Mouse (Mus musculus) embryonic facial prominence, embryonic 12.5 days (tissue): ENCODE measurements around the gene Megf6. TPM values are rescaled to one million over a fixed set of nuclear protein-coding genes. Genes with fewer than 3 reads are reported as not detected.
A peak's percentile ranks its signal among the peaks of the same experiment; 100 is the strongest.

Experiments
- ATAC-seq: fragments of 200-750 bp; cut with Nextera tagmentation; 2 replicates; pipeline ENCODE4 v1.8.0; 2017; ENCODE audit not compliant: insufficient number of reproducible peaks, insufficient read depth, low FRiP score, low TSS enrichment
- H3K27ac ChIP-seq: fragments of 300-500 bp; sonication (generic); 2 replicates; pipeline ENCODE4 v1.5.1; 2016; ENCODE audit warnings: mild to moderate bottlenecking
- H3K27me3 ChIP-seq: fragments of 300-500 bp; sonication (generic); 2 replicates; pipeline ENCODE4 v1.6.1; 2016; ENCODE audit warnings: mild to moderate bottlenecking, moderate library complexity
- H3K36me3 ChIP-seq: fragments of 300-500 bp; sonication (generic); 2 replicates; pipeline ENCODE4 v1.6.1; 2016; ENCODE audit warnings: mild to moderate bottlenecking
- H3K4me1 ChIP-seq: fragments of 300-500 bp; sonication (generic); 2 replicates; pipeline ENCODE4 v1.6.1; 2016
- H3K4me2 ChIP-seq: fragments of 300-500 bp; sonication (generic); replicated peaks from 2 replicates; pipeline ENCODE4 v1.6.1; 2016; ENCODE audit warnings: mild to moderate bottlenecking, moderate library complexity
- H3K4me3 ChIP-seq: fragments of 300-500 bp; sonication (generic); 2 replicates; pipeline ENCODE4 v1.5.1; 2016; ENCODE audit warnings: mild to moderate bottlenecking
- H3K9ac ChIP-seq: fragments of 300-500 bp; sonication (generic); 2 replicates; pipeline ENCODE4 v1.6.1; 2016; ENCODE audit warnings: mild to moderate bottlenecking, moderate library complexity
- H3K9me3 ChIP-seq: fragments of 300-500 bp; sonication (generic); 2 replicates; pipeline ENCODE4 v1.6.1; 2016; ENCODE audit warnings: mild to moderate bottlenecking, moderate library complexity
- WGBS: fragments of 180-500 bp; shearing (Covaris S2); methylation state at CpG from one replicate; pipeline ENCODE4 v1.1.7; 2016; 5-methylcytosine and 5-hydroxymethylcytosine counted together
- polyA plus RNA-seq: library from polyadenylated mRNA; unstranded; fragments of >200 nt; fragmentation: Nextera tagmentation; extraction: Ambion mirVana; gene quantifications from 2 replicates; pipeline ENCODE4 v1.2.1, GENCODE M21; 2016

The Megf6 gene
- polyA plus RNA-seq, 1 experiment from 2014 or later, result 60.5 TPM

DNA sequence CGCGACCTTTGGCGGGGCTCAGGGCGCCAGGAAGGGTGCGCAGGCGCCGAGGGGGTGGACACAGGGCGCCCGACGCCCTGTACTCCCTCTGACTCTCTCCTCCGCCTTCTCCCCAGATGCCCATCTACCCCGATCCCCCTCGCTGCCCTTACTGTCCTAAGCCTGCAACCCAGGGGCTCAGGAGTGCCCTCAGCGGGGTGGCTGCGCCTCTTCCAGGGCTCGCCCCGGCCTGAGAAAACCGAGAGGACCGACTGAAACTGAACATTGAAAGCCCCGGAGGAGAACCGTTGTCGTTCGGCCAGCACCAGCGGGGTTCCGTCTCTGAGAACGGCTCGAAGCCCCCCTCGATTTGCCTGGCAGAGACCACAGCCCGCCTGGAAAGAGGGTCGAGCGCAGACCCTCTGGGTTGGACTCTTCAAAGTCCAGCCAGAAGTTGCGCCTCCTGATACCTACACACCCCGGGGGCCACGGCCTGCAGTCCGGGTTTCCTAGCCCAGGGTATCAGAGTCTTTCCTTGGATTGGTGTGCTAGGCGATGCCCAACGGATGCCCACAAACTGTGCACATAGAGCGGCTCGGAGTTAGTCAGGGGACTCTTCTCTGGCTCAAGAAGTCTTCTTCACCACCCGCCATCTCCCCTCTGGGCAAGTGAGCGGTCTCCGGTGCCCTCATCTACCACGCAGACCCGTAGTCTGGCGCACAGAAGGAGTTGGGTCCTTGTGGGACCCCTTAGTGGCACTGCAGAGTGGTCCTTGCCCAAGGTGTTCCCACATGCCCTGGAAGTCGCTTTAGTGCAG, 30.1 kb upstream of the Megf6 start:
- 1% methylated on average over 46 of the region's 46 CpGs for WGBS
- H3K36me3 ChIP-seq, result peaks cover 3% of the 10 kb centered on the region; the same call in 1 of the 2 replicates
- peak overlapping the region; percentile 65 for H3K9ac ChIP-seq
- peaks cover 26% of the 10 kb centered on the region for H3K4me1 ChIP-seq
- no peaks in the 10 kb centered on the region for H3K9me3 ChIP-seq
- H3K4me3 ChIP-seq, result peak overlapping the region; percentile 50
- H3K27me3 ChIP-seq, result peaks cover 66% of the 10 kb centered on the region
- no peak for ATAC-seq
- no peak overlapping the region for H3K27ac ChIP-seq
- H3K4me2 ChIP-seq, result peak overlapping the region; percentile 94

DNA sequence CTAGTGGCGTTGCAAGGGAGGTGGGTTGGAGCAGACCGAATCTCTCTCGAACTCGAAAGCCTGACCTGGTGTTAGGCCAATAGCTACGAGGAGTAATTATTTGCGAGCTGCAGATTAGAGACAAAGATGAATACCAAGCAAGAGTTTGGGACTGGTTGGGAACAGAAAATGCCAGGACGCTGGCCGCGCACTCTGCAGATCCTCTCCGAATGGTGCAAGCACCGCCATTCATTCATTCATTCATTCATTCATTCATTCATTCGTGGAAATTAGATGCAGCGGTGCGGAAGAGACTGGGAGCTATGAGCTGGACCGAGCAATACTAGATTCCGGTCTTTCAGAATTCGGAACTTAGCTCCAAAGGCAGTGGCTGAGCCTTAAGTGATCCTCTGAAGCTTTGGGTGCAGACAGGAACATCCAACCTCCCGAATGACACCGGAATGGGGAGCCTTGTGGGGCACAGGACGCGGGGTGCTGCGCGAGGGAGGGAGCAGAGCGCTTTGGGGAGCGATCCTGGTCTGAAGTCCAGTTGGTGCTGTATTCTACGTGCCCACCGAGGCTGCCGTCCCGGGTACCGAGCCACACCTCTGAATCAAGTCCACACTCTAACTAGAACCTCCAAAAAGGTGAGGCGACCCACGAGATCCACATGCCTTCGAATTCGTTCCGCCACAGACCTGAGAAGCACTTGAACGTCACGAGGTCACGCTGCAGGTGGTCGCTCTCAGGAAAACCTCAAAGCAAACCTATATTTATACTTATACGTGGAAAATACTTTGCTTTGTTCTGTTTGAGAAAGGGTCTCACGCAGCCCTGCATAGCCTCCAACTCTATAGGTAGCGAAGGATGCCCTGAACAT, 29.3 kb upstream of the Megf6 start:
- Histone ChIP-seq H3K27me3 (peaks cover 57% of the 10 kb centered on the region), H3K27ac (no peak overlapping the region), H3K4me2 (peak overlapping the region; percentile 88), H3K36me3 (peaks cover 6% of the 10 kb centered on the region), H3K9me3 (no peaks in the 10 kb centered on the region), H3K4me3 (peak overlapping the region; percentile 50; the same call in 1 of the 2 replicates), H3K4me1 (peaks cover 26% of the 10 kb centered on the region), H3K9ac (no peak overlapping the region)
- no peak for ATAC-seq
- 3% methylated on average over 42 of the region's 42 CpGs for WGBS

DNA sequence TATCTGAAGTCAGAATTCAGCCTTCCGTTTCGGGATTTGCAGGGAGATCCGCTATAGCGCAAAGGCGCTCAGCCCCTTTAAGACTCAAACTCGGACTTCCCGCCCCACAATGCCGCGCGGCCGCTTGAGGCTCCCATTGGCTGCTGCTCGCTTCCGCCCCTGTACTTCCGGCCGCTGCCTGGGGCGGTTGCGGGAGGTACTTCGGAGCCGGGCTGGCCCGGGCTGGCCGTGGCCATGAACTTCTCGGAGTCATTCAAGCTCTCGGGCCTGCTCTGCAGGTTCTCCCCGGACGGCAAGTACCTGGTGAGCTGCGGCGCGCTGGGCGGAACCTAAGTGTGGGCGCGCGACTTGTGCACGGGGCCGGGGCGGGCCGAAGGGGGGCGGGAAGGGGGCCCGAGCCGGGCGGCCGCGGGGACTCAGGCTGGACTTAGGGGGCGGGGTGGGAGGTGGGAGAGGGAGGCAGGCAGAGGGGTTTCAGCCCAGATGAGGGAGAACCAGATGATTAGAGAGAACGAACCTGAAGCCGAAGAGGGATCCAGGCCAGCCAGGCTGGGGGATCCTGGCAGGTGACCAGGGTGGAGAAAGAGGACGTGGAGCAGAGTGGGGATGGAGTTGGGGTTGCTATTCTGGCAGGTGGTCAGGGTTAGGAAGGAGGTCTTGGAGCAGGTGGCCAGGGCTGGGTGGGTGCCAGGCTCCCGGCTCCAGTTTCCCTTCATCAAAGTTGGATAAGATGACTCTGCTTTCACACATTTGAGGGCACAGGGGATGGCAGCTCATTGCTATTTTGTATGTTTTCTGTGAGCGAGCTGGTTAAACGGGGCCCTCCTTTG, 28.1 kb upstream of the Megf6 start, which contains the start of gene Wrap73:
Wrap73 (plus strand) TSS at position 162 of the 830 bp plus-strand sequence.
- Histone ChIP-seq H3K9ac (peak within 1 kb of the TSS; percentile 84), H3K27me3 (peaks cover 46% of the 10 kb centered on the region), H3K27ac (peak within 1 kb of the TSS; percentile 81; the same call in 1 of the 2 replicates), H3K4me1 (peaks cover 26% of the 10 kb centered on the region), H3K4me3 (peak within 1 kb of the TSS; percentile 76), H3K4me2 (peak within 1 kb of the TSS; percentile 88), H3K36me3 (peaks cover 17% of the 10 kb centered on the region), H3K9me3 (no peaks in the 10 kb centered on the region)
- 3% methylated on average over 48 of the region's 49 CpGs for WGBS
- peak; percentile 90 for ATAC-seq

DNA sequence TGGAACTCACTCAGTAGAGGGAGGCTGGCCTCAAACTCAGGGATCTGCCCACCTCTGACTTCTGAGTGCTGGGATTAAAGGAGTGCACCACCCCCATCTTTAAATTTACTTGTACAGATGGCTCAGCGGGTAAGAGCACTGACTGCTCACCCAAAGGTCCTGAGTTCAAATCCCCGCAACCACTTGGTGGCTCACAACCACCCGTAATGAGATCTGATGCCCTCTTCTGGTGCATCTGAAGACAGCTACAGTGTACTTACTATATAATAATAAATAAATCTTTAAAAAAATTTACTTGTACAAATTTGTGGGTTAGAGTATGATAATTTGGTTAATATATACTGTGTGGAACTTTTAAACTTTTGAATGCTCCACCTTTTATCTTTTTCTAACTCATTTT, 25.8 kb upstream of the Megf6 start:
- Histone ChIP-seq H3K36me3 (peaks cover 36% of the 10 kb centered on the region), H3K9ac (no peak overlapping the region), H3K4me3 (no peak overlapping the region), H3K4me2 (no peak overlapping the region), H3K27me3 (peaks cover 23% of the 10 kb centered on the region), H3K4me1 (peaks cover 22% of the 10 kb centered on the region), H3K9me3 (no peaks in the 10 kb centered on the region), H3K27ac (no peak overlapping the region)
- 83% methylated on average over 3 of the region's 3 CpGs for WGBS
- ATAC-seq, result no peak

DNA sequence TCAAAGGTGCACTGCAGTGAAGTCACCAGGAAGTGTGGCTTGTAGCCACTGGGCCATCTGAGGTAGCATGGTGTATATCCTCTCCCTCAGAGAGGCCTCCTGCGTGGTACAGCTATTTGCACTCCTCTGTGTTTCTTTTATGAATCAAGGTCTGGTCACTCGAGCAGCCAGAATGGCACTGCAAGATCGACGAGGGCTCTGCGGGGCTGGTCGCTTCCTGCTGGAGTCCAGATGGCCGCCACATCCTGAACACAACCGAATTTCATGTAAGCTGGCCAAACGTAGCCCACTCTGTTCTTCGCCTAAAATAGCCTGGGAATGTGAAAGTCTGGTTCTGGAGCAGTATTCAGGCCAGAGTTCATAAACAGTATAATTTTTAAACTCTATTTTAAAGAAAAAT, 24.2 kb upstream of the Megf6 start:
- no peaks in the 10 kb centered on the region for H3K9me3 ChIP-seq
- no peak overlapping the region for H3K27ac ChIP-seq
- H3K4me3 ChIP-seq, result no peak overlapping the region
- peaks cover 8% of the 10 kb centered on the region for H3K4me1 ChIP-seq
- H3K4me2 ChIP-seq, result no peak overlapping the region
- 84% methylated on average over 10 of the region's 10 CpGs for WGBS
- no peak for ATAC-seq
- H3K36me3 ChIP-seq, result peaks cover 50% of the 10 kb centered on the region
- peaks cover 6% of the 10 kb centered on the region for H3K27me3 ChIP-seq
- no peak overlapping the region for H3K9ac ChIP-seq

DNA sequence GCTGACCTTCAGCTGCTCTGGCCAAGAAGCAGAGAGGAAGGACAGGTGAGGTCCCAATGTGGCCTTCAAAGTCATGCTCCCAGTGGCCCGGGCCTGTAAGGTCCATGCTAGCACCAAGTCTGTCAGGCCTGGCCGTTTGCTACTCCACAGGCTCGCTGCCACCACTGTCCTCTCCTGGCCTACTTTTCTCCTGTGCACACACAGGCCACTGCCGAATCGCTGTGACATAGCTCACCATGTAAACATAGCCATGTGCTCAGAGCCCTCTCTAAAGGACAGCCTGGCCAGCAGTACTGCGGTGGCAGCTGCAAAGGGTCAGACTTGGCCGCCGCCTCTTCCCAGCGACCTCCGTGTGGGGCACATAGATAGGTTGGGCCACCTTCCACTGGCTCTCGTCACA, 16.4 kb upstream of the Megf6 start:
- Histone ChIP-seq H3K9ac (no peak overlapping the region), H3K27ac (no peak overlapping the region), H3K4me1 (peaks cover under 1% of the 10 kb centered on the region; the same call in 1 of the 2 replicates), H3K9me3 (no peaks in the 10 kb centered on the region), H3K36me3 (peaks cover 86% of the 10 kb centered on the region), H3K4me3 (no peak overlapping the region), H3K27me3 (no peaks in the 10 kb centered on the region), H3K4me2 (no peak overlapping the region)
- WGBS, result 65% methylated on average over 11 of the region's 11 CpGs
- no peak for ATAC-seq

DNA sequence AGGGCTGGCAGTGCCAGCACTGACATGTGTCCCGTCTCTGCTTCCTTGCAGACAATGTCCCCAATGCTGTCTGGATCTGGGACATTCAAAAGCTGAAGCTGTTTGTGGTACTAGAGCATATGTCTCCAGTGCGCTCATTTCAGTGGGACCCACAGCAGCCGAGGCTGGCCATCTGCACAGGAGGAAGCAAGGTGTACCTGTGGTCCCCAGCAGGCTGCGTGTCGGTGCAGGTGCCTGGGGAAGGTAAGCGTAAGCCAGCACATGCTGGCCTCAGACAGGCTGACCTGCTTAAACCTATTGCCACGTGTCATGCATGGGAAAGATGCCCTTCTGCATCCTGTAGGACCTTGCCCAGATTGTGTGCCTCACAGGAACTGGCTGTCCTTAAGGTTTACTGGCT, 14.5 kb upstream of the Megf6 start:
- ATAC-seq, result no peak
- no peak overlapping the region for H3K27ac ChIP-seq
- H3K4me1 ChIP-seq, result peaks cover 9% of the 10 kb centered on the region
- H3K4me3 ChIP-seq, result no peak overlapping the region
- no peak overlapping the region for H3K4me2 ChIP-seq
- 88% methylated on average over 7 of the region's 7 CpGs for WGBS
- H3K36me3 ChIP-seq, result peaks cover 69% of the 10 kb centered on the region
- no peak overlapping the region for H3K9ac ChIP-seq
- H3K27me3 ChIP-seq, result no peaks in the 10 kb centered on the region
- H3K9me3 ChIP-seq, result no peaks in the 10 kb centered on the region

DNA sequence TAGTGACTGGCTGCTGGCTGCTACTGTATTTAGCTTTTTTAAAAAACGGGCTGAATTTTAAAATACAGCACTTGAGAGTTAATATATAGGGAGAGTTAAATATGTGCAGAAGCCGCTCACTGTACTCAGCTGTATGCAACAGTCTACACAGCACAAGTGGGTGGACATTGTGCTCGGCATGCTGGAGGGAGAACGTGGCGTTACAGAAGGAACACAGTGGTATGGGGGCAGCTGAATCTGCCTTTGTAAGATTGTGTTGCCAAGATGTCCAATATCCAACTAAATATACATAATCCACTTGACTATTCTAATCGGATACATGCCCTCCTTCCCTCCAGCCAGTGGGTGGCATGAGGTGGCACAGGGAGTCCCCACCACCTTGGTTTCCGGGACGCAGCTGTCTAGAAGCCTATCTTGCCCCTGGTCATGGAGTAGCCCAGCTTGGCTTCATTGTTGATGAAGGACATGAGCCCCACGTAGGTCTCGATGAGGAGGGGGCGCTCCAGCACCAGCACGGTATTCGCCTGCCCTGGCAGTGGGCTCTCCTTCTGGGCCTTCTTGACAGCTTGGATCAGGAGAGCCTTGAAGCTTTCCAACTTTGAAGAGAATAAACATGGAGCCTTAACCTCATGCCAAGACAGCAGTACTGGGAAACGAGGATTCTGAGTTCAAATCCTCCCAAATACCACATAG, 12.4 kb upstream of the Megf6 start:
- Histone ChIP-seq H3K27me3 (no peaks in the 10 kb centered on the region), H3K4me2 (no peak overlapping the region), H3K9ac (no peak overlapping the region), H3K4me1 (peaks cover 16% of the 10 kb centered on the region), H3K27ac (no peak overlapping the region), H3K36me3 (peaks cover 50% of the 10 kb centered on the region), H3K4me3 (no peak overlapping the region), H3K9me3 (no peaks in the 10 kb centered on the region)
- 94% methylated on average over 14 of the region's 14 CpGs for WGBS
- ATAC-seq, result no peak

DNA sequence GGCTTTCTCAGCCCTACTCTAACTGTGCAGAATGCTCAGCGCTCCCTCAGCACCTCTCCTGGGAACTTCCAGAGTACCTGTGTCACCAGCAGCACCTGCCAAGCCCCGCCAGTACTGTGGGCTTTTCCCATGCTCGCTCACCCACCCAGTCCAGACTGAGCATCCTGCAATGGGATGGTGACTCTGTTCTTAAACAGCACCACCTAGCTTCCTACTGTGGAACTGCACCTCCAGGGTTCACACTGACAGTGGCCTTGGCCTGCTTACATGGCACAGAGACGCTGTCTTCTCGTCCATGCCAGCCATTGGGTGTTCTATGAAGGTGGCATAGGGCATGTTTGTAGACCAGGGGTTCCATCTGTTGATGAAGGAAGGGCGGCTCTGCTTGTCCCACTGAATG, 11.5 kb upstream of the Megf6 start:
- Histone ChIP-seq H3K4me3 (no peak overlapping the region), H3K4me2 (peak overlapping the region; percentile 79; the same call in 1 of the 2 replicates)
- ATAC-seq, result no peak

DNA sequence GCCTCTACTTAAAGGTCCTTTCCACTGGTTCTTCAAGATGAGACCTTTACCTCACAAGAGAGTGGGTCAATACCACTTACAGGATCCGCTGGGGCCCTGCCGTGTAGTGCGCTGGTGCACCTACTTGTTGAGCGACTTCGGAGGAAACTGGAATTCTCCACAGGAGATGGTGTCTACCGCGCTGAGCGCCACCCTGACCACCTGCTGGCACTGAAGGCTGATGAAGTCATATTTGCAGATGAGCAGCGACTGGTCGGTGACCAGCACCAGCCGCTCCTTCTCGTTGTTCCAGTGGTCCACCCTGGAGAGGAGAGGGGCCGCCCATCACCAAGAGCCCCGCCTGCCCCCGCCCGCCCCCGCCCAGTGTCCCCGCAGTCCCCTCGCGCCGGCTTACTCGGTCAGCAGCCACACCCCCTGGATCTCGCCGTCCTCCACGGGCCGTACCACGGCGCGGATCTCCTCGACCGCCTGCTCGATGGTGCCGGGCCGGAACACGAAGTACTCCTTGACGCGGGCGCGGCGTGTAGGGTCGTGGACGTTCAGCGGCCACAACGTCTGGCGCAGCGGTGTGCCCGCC, 10.5 kb upstream of the Megf6 start:
- Histone ChIP-seq H3K36me3 (peaks cover 37% of the 10 kb centered on the region), H3K4me1 (peaks cover 16% of the 10 kb centered on the region), H3K4me2 (peak overlapping the region; percentile 79), H3K4me3 (peak overlapping the region; percentile 88), H3K27ac (peak overlapping the region; percentile 75; the same call in 1 of the 2 replicates), H3K27me3 (no peaks in the 10 kb centered on the region), H3K9me3 (no peaks in the 10 kb centered on the region), H3K9ac (peak overlapping the region; percentile 71)
- ATAC-seq, result peak; percentile 38
- whole genome bisulfite sequencing, result 2% methylated on average over 44 of the region's 47 CpGs

More for the DNA sequence above, 11.5 kb upstream of the Megf6 start:
- Histone ChIP-seq H3K27me3 (no peaks in the 10 kb centered on the region), H3K9ac (no peak overlapping the region), H3K4me1 (peaks cover 16% of the 10 kb centered on the region), H3K36me3 (peaks cover 46% of the 10 kb centered on the region), H3K9me3 (no peaks in the 10 kb centered on the region), H3K27ac (no peak overlapping the region)
- WGBS, result 20% methylated on average over 6 of the region's 6 CpGs
